Mouse (Mus musculus): ENCODE data around the gene Krcc1.
"Not testable (repeated sequence)": the region's sequence is repeated elsewhere in the genome, so short reads cannot be mapped to it uniquely, and the experiment has no call there.

Krcc1 gene

DNA sequence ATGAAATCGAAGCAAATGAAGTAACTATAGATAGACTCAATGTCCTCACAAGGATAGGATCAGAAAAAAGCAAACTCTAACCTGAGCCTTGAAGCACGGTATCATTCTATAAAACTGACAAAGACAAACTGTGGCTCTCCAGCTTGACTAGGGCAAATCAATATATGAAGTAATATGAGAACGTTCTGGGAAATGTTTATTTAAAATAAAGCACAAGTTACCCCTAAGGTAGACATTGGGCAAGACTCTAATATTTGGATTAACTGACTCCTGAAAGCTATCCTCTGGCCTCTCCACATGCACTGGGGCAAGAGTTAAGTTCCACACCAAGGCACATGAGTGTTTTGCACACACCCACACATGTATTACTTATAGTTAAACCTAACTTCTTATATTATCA, 10.4 kb upstream of the Krcc1 start:
- DNase-seq (ENCODE audit: low read depth, low spot score) = no peak

- no peak for DNase-seq (ENCODE audit: low read depth, low spot score)
Measured at GRCm38 (mm10) chr6:71262142-71262833, 9.2 kb upstream of the Krcc1 start.

DNA sequence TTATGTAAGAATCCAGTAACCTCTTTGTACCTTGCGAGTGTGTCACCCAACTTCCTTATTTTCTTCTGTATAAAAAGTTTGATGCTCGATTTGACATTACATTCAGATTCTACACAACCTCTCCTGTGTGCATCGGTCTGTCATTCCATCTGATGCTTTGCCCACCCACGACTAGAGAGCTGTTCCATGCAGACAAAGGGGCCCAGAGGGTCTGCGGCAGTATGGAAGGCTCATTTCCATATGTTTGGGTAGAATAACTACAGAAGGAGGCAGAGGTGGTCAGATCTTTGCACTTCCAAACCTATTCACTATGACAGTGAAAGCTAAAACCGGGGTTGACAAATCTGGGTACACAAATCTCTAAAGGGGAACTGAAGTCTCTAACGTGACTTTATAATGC, 3.9 kb upstream of the Krcc1 start:
- DNase-seq (ENCODE audit: low read depth, low spot score) = not testable (repeated sequence)

DNA sequence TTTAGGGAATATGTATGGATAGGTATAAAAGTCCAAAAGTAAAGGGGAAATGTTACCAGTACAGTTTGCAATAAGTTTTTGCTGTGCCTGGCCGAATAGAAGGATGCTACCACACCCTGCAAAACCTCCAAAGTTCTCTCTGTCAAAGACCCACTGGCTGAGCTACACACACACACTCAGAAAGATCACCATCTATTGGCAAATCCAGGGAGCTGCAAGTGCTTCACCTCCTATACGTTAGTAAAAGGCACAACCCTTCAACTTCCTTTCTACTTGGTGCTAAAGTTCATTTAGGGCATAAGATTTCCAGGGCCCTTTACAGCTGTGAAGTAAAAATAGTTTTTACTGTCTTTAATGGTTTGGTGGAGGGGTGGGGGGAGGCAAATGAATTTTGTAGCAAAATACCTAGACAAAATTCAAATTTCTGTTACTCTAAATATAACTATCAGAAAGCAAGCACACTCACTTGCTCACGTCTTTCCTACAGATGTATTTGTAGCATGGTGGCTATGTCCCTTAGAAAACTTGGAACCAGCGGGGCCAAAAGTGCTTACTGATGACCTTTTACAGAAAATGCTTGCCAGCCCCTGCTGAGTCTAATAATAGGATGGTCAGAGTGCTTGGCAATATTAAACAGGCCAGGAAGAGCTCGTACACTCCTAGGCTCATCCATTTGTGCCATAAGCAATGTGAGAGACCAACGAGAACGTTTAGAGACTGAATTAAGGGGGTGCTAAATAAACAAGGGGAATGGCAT, 2.4 kb upstream of the Krcc1 start:
- no peak for DNase-seq (ENCODE audit: low read depth, low spot score)

GRCm38 (mm10) chr6:71269686-71270050, 1.8 kb upstream of the Krcc1 start:
- DNase-seq (ENCODE audit: low read depth, low spot score) = not testable (repeated sequence)

GRCm38 (mm10) chr6:71270301-71271056, 998 bp upstream of the Krcc1 start:
- no peak for DNase-seq (ENCODE audit: low read depth, low spot score)

DNA sequence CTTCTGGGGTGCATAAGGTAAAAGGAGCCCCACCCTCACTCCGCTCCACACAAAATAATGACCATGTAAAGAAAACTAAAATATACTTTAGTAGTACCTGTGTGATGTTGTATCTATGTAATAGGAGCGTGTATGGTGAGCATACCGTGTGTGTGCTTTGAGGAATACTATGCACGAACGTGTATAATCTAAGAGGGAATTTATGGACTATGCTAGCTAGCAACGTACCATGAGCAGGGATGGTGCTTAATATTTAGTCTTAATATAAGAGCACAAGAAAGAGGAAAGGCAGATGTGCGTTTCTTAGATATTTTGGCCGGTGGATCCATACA, 454 bp upstream of the Krcc1 start:
- no peak for DNase-seq (ENCODE audit: low read depth, low spot score)

DNA sequence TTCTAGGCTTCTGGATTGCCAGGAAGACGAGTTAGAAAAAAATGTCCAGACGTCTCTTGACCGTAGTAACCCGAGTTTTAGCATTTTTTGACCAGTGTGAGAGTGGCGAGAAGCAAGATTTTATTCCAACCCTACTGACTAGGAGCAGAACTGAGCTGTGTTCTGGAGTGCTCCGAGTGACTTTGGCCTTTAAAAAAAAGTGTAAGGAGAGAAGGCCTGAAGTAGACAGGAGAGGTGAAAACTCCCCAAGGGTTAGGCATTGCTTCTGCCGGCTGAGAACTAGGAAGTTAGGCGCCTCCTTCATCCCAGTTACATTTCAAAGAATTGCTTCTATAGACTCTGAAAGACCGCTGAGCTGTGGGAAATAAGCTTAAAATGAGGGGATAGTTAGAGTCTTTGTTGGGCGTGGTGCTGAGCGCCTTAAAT, 852 bp downstream of the Krcc1 start:
- DNase-seq (ENCODE audit: low read depth, low spot score) = no peak

GRCm38 (mm10) chr6:71273715-71274114, 2.2 kb downstream of the Krcc1 start:
- no peak for DNase-seq (ENCODE audit: low read depth, low spot score)

GRCm38 (mm10) chr6:71274621-71275020, 3.1 kb downstream of the Krcc1 start:
- DNase-seq (ENCODE audit: low read depth, low spot score) = no peak

- no peak for DNase-seq (ENCODE audit: low read depth, low spot score)
Measured at GRCm38 (mm10) chr6:71279418-71279817, 7.9 kb downstream of the Krcc1 start.

GRCm38 (mm10) chr6:71293509-71293908, 22.0 kb downstream of the Krcc1 start:
- DNase-seq (ENCODE audit: low read depth, low spot score) = no peak

GRCm38 (mm10) chr6:71295303-71295702, 23.8 kb downstream of the Krcc1 start:
- no peak for DNase-seq (ENCODE audit: low read depth, low spot score)

DNA sequence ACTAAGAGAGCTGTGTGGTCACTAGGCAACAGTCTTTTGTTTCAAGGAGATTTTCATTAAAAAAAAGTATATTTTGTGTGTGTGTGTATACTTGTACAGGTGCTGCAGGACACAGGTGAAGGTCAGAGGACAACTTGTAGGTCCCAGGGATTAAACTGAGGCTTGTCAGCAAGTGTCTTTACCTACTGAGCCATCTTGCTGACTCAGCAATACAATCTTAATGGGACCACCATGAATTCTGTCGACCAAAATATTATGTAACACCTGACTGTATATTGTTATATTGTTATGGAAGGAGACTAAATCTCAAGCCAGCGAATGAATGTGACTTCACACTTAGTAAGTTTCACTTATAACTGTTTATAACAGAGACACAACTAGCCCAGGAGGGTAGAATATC, 26.6 kb downstream of the Krcc1 start:
- no peak for DNase-seq (ENCODE audit: low read depth, low spot score)

- peak; percentile 17 for DNase-seq (ENCODE audit: low read depth, low spot score)
Measured at GRCm38 (mm10) chr6:71298751-71299150, 27.3 kb downstream of the Krcc1 start.

DNA sequence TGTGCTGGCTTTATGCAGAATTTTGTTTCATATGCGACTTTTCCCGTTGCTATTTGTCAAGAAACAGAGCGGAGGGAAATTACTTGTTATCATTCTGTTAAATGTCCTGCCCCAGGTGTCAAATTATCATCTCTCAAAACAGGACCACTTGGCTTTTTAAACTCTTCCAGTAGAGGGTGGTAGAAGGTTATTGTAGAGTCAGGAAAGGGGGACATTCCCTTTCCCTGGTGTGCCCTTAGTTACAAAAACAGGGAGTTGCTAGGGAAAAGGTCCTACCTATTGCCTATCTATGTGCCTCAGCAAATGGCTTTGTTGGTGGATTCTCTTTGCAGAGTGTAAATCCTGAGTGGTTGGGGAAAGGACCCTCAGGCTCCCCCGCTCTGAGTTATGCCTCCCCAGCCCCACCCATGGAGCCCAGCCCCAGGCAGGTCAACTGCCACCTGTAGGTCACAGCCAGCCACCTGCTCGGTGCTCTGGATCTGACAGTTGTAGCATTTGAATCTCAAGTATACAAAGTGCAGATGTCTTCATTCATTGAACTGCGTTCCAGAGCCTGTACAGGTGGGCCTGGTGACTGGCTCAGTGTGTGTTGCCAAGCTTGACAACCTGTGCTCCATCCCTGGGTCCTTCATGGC, 30.7 kb downstream of the Krcc1 start:
- no peak for DNase-seq (ENCODE audit: low read depth, low spot score)

GRCm38 (mm10) chr6:71307486-71307885, 36.0 kb downstream of the Krcc1 start:
- no peak for DNase-seq (ENCODE audit: low read depth, low spot score)

- no peak for DNase-seq (ENCODE audit: low read depth, low spot score)
Measured at GRCm38 (mm10) chr6:71321826-71322283, 50.4 kb downstream of the Krcc1 start, which contains the start of gene Smyd1. Gene Smyd1, minus strand, starts transcription at chr6:71322233.

DNA sequence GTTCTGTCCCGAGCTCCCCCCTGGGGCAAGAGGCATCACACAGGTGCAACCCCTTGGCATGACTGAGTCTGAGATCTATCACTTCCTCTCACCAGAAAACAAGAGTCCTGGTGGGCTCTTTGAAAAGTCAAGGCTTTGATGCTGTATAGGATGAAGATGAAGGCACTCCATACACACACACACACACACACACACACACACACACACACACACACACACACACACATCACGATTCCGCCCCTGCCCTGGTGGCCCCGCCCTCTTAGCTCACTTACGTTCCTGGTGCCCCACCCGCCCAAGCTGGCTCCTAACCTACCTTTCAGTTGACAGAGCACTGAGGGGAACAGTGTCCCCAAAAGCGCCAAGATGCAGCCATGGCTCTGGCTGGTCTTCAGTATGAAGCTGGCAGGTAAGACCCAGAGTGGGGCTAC, 51.0 kb downstream of the Krcc1 start, which contains the start of gene Cd8b1:
Gene Cd8b1 (plus strand): TSS at position 298 of the 431 bp plus-strand sequence.
- no peak for DNase-seq (ENCODE audit: low read depth, low spot score)

DNA sequence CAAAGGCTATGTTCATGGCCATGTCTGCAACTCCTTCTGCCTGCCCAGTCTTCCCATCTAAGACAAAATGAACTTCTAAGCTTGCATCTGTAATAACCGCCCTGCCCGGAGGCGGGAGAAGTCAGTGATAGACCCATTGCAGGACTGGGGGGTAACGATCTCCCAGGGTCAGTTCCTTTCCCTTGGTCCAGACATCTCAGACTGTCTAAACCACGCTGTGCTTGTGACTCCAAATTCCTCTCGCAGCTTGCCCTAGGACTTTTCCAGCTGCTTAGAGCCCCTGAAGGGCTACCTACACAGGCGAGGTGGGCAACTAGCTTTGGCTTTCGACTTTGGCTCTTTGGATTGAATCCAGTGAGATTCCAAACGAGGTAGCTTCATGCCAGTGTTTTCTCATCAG, 53.3 kb downstream of the Krcc1 start:
- DNase-seq (ENCODE audit: low read depth, low spot score) = no peak

GRCm38 (mm10) chr6:71329881-71330280, 58.4 kb downstream of the Krcc1 start:
- no peak for DNase-seq (ENCODE audit: low read depth, low spot score)

DNA sequence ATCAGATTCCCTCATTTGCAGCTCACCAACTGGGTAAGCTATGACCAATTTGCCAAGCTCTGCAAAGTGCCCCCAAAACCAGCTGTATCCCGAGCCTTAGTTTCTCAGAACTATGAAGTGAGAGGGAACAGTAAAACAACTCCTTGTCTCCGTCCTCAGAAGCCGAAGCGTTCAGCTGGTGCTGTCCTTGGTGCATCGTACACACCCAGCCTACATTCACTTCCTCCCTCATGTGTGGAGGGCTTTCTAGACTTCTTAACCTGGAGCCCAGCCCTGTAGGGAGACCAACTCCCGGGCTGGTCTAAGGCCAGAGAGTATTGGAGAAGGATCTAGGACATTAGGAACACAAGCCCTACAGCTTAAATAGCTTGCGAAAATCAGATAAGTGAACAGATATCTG, 59.0 kb downstream of the Krcc1 start:
- no peak for DNase-seq (ENCODE audit: low read depth, low spot score)

Measured in retina, postnatal 7 days (tissue).